Mouse (Mus musculus): ENCODE measurements at regions not wholly inside any gene's neighbourhood (a gene's known extent, or its start where the extent isn't known, plus 50 kb on each side); places are given as distances from the start of the nearest gene placed in this dataset.

DNA sequence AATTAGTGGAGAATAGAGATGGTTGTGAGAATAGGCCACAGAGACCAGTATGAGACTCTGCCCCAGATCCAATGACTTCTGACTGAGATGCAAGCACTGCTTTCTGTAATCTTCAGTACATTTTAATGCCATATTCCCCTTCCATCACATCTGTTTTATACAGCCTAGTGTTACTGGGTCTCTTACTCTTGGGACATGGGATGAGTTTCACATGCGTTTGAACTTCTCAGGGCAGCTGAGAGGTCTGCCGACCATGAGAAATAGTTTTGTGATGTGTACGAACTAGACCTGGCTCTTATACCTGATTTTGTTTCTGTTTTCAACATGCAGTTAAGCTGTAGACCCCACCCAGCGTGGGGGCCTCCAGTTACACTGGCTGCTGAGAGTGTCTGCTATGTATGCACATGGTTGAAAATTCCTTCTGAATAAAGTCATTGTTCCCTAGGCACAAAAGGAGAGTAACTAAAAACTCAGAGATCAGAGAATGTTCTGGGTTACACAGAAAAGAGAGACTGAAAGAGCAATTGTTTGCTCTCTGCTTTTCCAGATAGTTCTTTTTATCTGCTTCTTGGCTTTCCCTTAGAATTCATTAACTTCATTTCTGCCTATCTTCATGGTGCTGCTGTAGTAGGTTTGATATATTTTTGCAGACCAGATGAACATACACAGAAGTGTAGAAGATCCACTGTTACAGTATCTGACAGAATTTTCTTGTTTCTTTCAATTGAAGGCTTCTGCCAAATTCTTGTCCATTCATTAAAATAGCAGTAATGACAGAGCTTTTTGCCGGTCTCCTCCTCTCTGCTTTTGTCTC, 359.2 kb downstream of the Ttll7 start:
- Histone ChIP-seq H3K27me3 (ENCODE audit: poor library complexity, severe bottlenecking) (no peaks in the 10 kb centered on the region), H3K27ac (no peak overlapping the region), H3K36me3 (replicated peaks) (no peaks in the 10 kb centered on the region), H3K4me3 (no peak overlapping the region), H3K4me1 (peaks cover 12% of the 10 kb centered on the region), H3K9me3 (no peaks in the 10 kb centered on the region)
- DNase-seq (ENCODE audit: extremely low spot score, low spot score), result no peak
- WGBS, result 70% methylated on average over 5 of the region's 5 CpGs

DNA sequence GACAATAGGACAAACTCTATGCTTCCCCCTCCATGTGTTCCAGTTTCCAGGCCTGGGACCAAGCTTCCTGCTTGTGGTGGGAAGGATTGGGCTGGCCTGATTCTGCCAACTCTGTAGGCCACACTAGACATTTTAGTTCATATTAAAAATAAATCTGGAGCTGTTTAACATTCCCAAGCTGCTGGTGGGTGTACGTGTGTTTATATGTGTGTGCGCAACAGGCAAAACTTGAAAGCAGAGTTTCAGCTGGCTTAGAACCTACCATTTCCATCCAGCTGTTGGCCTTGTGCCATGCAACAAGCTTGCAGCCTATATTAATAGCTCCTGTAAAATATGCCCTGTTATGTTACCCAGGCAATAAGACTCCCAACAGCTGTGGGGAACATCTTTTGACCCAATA, 376.5 kb downstream of the Ttll7 start:
- WGBS, result 98% methylated on average over 2 of the region's 2 CpGs
- DNase-seq (ENCODE audit: extremely low spot score, low spot score), result no peak

DNA sequence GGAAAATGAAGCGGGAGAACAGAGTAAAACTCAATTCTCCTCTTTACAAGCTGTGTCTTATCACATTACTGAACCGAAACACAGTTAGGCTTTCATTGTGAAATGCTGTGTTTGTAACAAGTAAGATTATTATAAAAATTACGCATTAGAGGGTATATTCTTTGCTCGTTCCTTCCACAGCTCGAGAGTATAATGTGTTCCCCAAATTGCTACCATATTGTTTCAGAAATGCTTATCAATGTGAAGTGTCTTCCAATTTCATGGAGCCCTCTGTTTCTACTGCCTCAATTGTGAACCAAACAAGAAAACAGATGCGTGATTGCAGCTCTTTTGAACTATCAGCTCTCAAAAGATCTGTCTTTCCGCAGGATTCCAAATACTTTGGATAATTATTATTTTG, 378.4 kb downstream of the Ttll7 start:
- Histone ChIP-seq H3K9me3 (no peaks in the 10 kb centered on the region), H3K27ac (no peak overlapping the region), H3K27me3 (ENCODE audit: poor library complexity, severe bottlenecking) (no peaks in the 10 kb centered on the region), H3K4me1 (no peaks in the 10 kb centered on the region), H3K4me3 (no peak overlapping the region), H3K36me3 (replicated peaks) (no peaks in the 10 kb centered on the region)
- 88% methylated on average over 7 of the region's 7 CpGs for WGBS
- no peak for DNase-seq (ENCODE audit: extremely low spot score, low spot score)

More for the DNA sequence above, 376.5 kb downstream of the Ttll7 start:
- Histone ChIP-seq H3K36me3 (replicated peaks) (no peaks in the 10 kb centered on the region), H3K4me3 (no peak overlapping the region), H3K27me3 (ENCODE audit: poor library complexity, severe bottlenecking) (no peaks in the 10 kb centered on the region), H3K4me1 (no peaks in the 10 kb centered on the region), H3K27ac (no peak overlapping the region), H3K9me3 (no peaks in the 10 kb centered on the region)

DNA sequence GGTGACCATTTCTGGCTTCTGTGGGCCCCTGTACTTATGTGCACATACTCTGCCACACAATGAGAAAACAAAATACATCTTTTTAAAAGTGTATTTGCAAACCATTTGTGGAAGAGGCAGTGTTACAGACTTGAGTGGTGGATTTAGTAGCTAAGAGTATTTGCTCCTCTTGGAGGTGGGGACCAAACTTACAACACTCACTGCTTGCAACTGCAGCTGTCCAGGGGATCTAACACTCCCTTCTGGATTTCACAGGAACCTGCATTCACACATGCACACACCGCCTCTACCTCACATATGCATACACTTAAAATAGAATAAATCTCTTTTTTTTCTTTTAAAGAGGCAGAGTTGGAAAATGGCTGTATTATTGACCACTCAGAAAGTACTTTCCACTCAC, 386.2 kb downstream of the Ttll7 start:
- Histone ChIP-seq H3K4me1 (peaks cover 10% of the 10 kb centered on the region), H3K4me3 (no peak overlapping the region), H3K27ac (no peak overlapping the region), H3K27me3 (ENCODE audit: poor library complexity, severe bottlenecking) (no peaks in the 10 kb centered on the region), H3K9me3 (no peaks in the 10 kb centered on the region), H3K36me3 (replicated peaks) (no peaks in the 10 kb centered on the region)
- no peak for DNase-seq (ENCODE audit: extremely low spot score, low spot score)
- WGBS, result 91% methylated on average over 1 of the region's 1 CpGs

DNA sequence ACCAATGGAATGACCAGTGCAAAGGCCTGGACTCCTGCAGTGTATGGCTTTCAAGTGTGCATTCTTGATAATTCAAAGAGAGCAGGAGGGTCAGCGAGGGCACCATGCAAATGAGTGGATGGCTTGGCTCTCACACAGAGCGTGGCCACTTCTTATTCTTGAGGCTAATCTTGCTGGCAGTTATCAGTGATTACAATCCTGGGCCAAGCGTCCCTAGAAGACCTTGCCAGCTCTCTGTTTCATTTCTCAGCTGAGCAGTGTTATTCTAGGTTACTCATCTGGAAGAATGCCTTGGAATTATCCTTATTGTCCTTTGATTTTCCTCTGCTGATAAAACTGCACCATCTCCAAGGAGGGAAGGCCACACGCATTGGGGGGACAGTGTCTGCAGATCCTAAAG, 388.5 kb downstream of the Ttll7 start:
- DNase-seq (ENCODE audit: extremely low spot score, low spot score), result no peak
- Histone ChIP-seq H3K4me1 (peaks cover 10% of the 10 kb centered on the region), H3K27me3 (ENCODE audit: poor library complexity, severe bottlenecking) (no peaks in the 10 kb centered on the region), H3K27ac (no peak overlapping the region), H3K4me3 (no peak overlapping the region), H3K36me3 (replicated peaks) (no peaks in the 10 kb centered on the region), H3K9me3 (no peaks in the 10 kb centered on the region)
- 33% methylated on average over 4 of the region's 4 CpGs for WGBS

DNA sequence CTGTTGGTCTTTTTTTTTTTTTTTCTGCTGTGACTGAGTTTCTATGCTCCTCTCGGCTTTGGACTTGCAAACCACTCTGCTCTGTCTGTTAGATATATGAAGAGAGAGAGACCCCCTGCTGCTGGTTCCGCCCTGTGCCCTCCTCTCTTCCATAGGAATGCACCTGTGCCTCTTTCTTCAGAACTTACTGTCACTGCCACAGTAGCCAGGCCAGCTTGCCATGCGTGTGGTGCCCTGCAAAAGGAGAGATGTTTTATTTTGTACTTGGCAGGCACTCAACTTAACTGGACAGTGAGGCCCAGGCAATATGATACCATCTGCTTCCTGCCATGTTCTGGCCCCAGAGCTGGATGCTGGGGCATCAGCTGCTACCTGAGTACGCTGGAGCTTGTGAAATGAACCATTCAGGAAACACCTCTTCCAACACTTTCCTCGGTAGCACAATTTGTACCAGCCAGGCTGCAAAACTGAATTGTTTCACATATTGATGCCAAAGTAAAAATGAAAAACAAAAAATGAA, 392.8 kb downstream of the Ttll7 start:
- Histone ChIP-seq H3K27me3 (ENCODE audit: poor library complexity, severe bottlenecking) (no peaks in the 10 kb centered on the region), H3K4me3 (no peak overlapping the region), H3K36me3 (replicated peaks) (no peaks in the 10 kb centered on the region), H3K4me1 (peaks cover 10% of the 10 kb centered on the region), H3K9me3 (no peaks in the 10 kb centered on the region), H3K27ac (no peak overlapping the region)
- 85% methylated on average over 5 of the region's 5 CpGs for WGBS
- DNase-seq (ENCODE audit: extremely low spot score, low spot score), result no peak

DNA sequence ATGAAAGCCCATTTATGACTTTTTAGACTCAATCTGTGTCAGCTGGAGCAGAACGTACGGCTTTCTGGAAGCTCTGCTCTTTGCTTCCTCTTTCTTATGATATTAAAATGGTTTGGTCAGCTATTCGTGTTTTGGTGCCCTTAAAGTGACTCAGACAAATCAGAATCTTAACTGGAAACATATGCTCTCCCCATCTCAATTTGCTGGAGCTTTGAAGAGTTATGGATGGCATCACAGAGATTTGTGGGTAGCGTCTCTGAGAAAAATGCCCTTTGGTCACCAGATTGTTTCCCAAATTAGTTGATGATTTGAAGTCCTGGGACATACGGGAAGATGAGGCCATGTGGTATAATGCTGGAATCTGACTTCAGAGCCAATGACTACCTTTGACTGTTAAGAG, 394.0 kb downstream of the Ttll7 start:
- no peaks in the 10 kb centered on the region for H3K27me3 ChIP-seq (ENCODE audit: poor library complexity, severe bottlenecking)
- WGBS, result 83% methylated on average over 5 of the region's 5 CpGs
- no peak overlapping the region for H3K27ac ChIP-seq
- H3K9me3 ChIP-seq, result no peaks in the 10 kb centered on the region
- no peaks in the 10 kb centered on the region for H3K4me1 ChIP-seq
- no peak overlapping the region for H3K4me3 ChIP-seq
- H3K36me3 ChIP-seq (replicated peaks), result no peaks in the 10 kb centered on the region
- DNase-seq (ENCODE audit: extremely low spot score, low spot score), result no peak

DNA sequence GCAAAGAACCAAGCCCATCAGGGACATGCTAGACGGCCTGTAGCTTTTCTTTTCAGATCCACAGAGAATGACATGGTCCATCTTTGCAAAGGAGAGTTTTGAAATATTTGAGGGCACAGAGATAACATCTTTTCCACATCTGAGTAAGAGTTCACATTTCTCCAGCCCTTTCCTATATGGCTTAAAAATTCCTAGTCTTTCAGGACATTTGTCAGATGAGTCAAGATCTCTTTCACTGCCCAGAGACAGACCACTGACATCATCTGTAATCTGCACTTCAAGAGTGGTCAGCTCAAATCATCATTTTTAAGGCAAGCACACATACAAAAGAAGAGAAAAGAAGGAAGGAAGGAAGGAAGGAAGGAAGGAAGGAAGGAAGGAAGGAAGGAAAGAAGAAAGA, 397.3 kb downstream of the Ttll7 start:
- DNase-seq (ENCODE audit: extremely low spot score, low spot score), result no peak
- Histone ChIP-seq H3K36me3 (replicated peaks) (no peaks in the 10 kb centered on the region), H3K9me3 (no peaks in the 10 kb centered on the region), H3K27ac (no peak overlapping the region), H3K4me1 (peaks cover 21% of the 10 kb centered on the region), H3K27me3 (ENCODE audit: poor library complexity, severe bottlenecking) (no peaks in the 10 kb centered on the region), H3K4me3 (no peak overlapping the region)
- 86% methylated on average over 1 of the region's 1 CpGs for WGBS

DNA sequence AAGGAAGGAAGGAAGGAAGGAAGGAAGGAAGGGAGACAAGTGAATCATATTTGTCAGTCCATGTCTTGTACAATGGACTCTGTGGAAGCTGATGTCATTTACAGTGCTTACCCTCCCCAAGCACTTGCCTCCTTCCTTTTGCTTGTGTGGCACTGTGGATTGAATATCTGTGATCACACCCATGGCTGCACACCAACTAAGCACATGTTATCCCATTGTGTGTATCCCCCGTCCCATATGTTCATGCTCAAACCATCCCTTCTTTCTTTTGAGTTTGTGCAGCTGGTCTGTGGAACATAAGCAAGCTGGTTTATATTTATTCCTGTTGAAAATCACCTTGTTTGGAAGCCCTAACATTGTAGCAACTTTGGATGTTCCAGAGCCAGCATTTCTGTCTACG, 397.7 kb downstream of the Ttll7 start:
- Histone ChIP-seq H3K4me1 (peaks cover 21% of the 10 kb centered on the region), H3K36me3 (replicated peaks) (no peaks in the 10 kb centered on the region)
- 88% methylated on average over 2 of the region's 2 CpGs for WGBS

DNA sequence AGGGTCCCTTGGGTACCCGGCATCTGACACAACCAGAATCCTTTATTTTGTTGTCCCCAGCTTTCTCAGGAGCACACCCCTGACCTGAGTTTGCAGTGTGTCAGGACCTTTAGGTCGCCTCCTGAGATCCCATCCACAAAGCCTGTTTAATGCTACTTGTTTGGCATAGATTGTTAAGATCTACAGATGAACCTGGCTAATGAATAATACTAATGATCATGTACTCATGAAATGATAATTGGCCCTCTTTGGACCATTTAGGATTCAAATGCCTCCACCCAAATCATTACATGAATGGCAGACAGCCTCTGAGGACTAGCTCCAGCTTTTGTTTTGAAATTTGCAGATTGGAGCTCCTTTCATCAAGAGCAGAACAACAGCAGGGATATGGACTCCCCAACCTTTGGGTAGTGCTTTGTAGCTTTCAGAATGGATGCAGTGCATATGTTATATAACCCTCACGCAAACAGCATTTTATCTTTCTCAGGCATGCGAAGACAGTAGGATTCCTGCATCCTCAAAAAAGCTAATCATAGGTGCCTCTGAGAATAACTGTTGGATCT, 400.1 kb downstream of the Ttll7 start:
- Histone ChIP-seq H3K27ac (no peak overlapping the region), H3K4me3 (no peak overlapping the region), H3K36me3 (replicated peaks) (no peaks in the 10 kb centered on the region), H3K9me3 (no peaks in the 10 kb centered on the region), H3K27me3 (ENCODE audit: poor library complexity, severe bottlenecking) (no peaks in the 10 kb centered on the region), H3K4me1 (peaks cover 21% of the 10 kb centered on the region)
- WGBS, result 71% methylated on average over 4 of the region's 4 CpGs
- DNase-seq (ENCODE audit: extremely low spot score, low spot score), result no peak

More for the DNA sequence above, 397.7 kb downstream of the Ttll7 start:
- Histone ChIP-seq H3K4me3 (no peak overlapping the region), H3K27ac (no peak overlapping the region), H3K9me3 (no peaks in the 10 kb centered on the region), H3K27me3 (ENCODE audit: poor library complexity, severe bottlenecking) (no peaks in the 10 kb centered on the region)
- no peak for DNase-seq (ENCODE audit: extremely low spot score, low spot score)

DNA sequence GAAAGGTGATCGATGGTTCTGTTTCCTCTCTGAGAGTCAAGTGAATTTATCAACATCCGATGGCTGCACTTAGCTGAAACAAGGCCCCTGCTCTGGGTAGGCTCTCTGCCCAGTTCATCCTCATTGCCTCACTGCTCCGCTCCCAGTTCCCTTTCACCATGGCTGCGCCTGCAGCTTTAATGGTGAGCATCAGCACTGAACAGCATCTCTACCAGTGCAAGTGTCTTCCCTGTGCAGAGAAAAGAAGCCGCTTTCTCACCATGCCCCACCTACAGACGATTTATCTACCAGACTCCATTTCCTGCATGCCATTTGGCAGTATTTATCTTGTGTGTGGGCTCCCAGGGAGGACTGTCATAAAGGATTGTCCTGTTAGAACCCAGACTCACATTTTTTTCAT, 400.6 kb downstream of the Ttll7 start:
- 85% methylated on average over 6 of the region's 6 CpGs for WGBS
- no peak for DNase-seq (ENCODE audit: extremely low spot score, low spot score)
- H3K36me3 ChIP-seq (replicated peaks), result no peaks in the 10 kb centered on the region
- H3K27me3 ChIP-seq (ENCODE audit: poor library complexity, severe bottlenecking), result no peaks in the 10 kb centered on the region
- no peak overlapping the region for H3K4me3 ChIP-seq
- H3K4me1 ChIP-seq, result peaks cover 21% of the 10 kb centered on the region
- no peaks in the 10 kb centered on the region for H3K9me3 ChIP-seq
- peak overlapping the region; percentile 71; the same call in 1 of the 2 replicates for H3K27ac ChIP-seq

DNA sequence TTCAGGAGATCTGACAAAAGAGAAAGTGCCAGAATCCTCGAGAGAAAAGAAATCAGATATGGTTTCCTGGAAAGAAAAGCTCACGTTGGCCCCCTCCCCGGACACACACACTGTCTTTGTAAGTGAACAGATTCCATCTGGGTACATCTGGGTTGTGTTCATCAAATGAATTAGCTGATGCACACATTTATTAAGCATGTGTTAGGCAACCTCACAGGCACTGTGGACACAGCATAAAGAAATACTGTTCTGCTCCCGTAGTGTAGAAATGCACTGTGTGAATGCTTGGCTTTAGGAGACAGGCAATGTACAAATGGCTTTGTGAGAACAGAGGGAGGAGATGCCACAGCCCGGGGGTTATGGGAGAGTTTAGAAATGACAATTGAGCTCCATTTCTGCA, 402.3 kb downstream of the Ttll7 start:
- H3K27me3 ChIP-seq (ENCODE audit: poor library complexity, severe bottlenecking), result no peaks in the 10 kb centered on the region
- peaks cover 21% of the 10 kb centered on the region for H3K4me1 ChIP-seq
- no peaks in the 10 kb centered on the region for H3K36me3 ChIP-seq (replicated peaks)
- 75% methylated on average over 5 of the region's 5 CpGs for WGBS
- no peak for DNase-seq (ENCODE audit: extremely low spot score, low spot score)
- H3K27ac ChIP-seq, result no peak overlapping the region
- no peaks in the 10 kb centered on the region for H3K9me3 ChIP-seq
- H3K4me3 ChIP-seq, result no peak overlapping the region

DNA sequence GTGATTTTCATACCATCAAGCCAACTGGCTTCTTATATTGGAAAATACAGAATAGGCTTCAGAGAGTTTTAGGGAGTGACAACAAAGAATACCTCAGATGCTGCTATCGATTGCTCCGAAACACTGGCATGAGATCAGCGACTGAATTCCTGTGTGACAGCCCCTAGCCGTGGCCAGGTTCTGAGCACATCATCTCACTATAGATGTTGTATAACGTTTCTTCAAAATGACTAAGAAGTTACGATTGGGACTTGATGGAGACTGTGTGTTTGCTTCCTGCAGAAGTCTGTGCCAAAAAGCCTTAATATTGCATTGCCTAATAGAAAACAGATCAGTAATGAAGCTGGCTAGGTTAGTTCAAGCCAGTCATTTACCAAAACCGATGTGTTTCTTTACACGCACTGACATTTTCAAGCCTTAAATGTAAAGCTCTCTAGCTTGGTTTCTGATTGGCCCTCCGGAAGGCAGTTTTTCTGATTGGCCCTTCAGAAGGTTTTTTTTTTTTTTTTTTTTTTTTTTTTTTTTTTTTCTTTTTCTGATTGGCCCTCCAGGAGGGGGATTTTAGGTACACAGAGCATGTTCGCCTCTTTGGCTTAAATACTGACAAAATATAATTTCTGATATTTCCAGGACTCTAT, 408.9 kb downstream of the Ttll7 start:
- H3K4me1 ChIP-seq, result no peaks in the 10 kb centered on the region
- H3K4me3 ChIP-seq, result no peak overlapping the region
- DNase-seq (ENCODE audit: extremely low spot score, low spot score), result no peak
- H3K27ac ChIP-seq, result no peak overlapping the region
- H3K27me3 ChIP-seq (ENCODE audit: poor library complexity, severe bottlenecking), result no peaks in the 10 kb centered on the region
- H3K36me3 ChIP-seq (replicated peaks), result no peaks in the 10 kb centered on the region
- 92% methylated on average over 10 of the region's 10 CpGs for WGBS
- no peaks in the 10 kb centered on the region for H3K9me3 ChIP-seq

Data from forebrain, embryonic 10.5 days (tissue).